Comparison of ENCODE assay signal across 31 mouse cellular contexts in genomic region chr14:78148851-78149250, GRCm38 (mm10).
"Had no signal": no experiment of that assay in that cellular context is flagged by ENCODE, and none has a peak within 500 bp of the region (broad histone marks: within the 10 kb centered on the region; RNA-seq: fewer than 3 reads in every experiment).

No protein-coding gene starts in this region.

- H3K27me3 ChIP-seq: limb, embryonic 12.5 days; limb, embryonic 13.5 days; limb, embryonic 15.5 days; liver, embryonic 12.5 days; liver, embryonic 13.5 days; liver, embryonic 15.5 days; lung, embryonic 15.5 days; megakaryocyte, embryonic 14.5 days; midbrain, embryonic 12.5 days; midbrain, embryonic 13.5 days; midbrain, embryonic 15.5 days; neural tube, embryonic 12.5 days had no signal

- H3K9ac ChIP-seq: limb, embryonic 12.5 days; limb, embryonic 13.5 days; limb, embryonic 15.5 days; liver, embryonic 12.5 days; liver, embryonic 13.5 days; liver, embryonic 14.5 days; liver, embryonic 15.5 days; liver, postnatal 0 days; lung, embryonic 14.5 days; lung, embryonic 15.5 days; midbrain, embryonic 12.5 days; midbrain, embryonic 13.5 days; midbrain, embryonic 15.5 days; neural tube, embryonic 12.5 days had no signal

- H3K4me1 ChIP-seq: limb, embryonic 10.5 days; limb, embryonic 12.5 days; limb, embryonic 13.5 days; limb, embryonic 15.5 days; liver, embryonic 12.5 days; liver, embryonic 13.5 days; liver, embryonic 15.5 days; lung, embryonic 15.5 days; megakaryocyte, embryonic 14.5 days; midbrain, embryonic 12.5 days; neural tube, embryonic 12.5 days had no signal

- H3K27ac ChIP-seq: limb, embryonic 10.5 days; limb, embryonic 12.5 days; limb, embryonic 13.5 days; limb, embryonic 15.5 days; liver, embryonic 12.5 days; liver, embryonic 13.5 days; liver, embryonic 14.5 days; liver, embryonic 15.5 days; lung, embryonic 15.5 days; macrophage; midbrain, embryonic 10.5 days; midbrain, embryonic 12.5 days; midbrain, embryonic 13.5 days; midbrain, embryonic 15.5 days; neural tube, embryonic 12.5 days had no signal

- ATAC-seq: liver, embryonic 12.5 days; liver, postnatal 0 days; lung, postnatal 0 days; midbrain, embryonic 13.5 days; midbrain, embryonic 15.5 days; midbrain, embryonic 16.5 days had no signal

- H3K4me3 ChIP-seq: limb, embryonic 10.5 days; limb, embryonic 12.5 days; limb, embryonic 13.5 days; limb, embryonic 15.5 days; liver, embryonic 12.5 days; liver, embryonic 13.5 days; liver, embryonic 15.5 days; lung, embryonic 15.5 days; megakaryocyte, embryonic 14.5 days; midbrain, embryonic 10.5 days; midbrain, embryonic 12.5 days; midbrain, embryonic 13.5 days; midbrain, embryonic 15.5 days; myocyte; neural tube, embryonic 12.5 days had no signal

- DNase-seq: left cerebral cortex, postnatal 4 days; liver; liver, embryonic 13.5 days; liver, postnatal 0 days; lung, adult 18-20 months; lung, adult 2 months; lung, embryonic 14.5 days; lung, postnatal 10 days; lung, postnatal 14 days; lung, postnatal 36 days; lung, postnatal 4 days; midbrain, embryonic 14.5 days had no signal

- H3K4me2 ChIP-seq: limb, embryonic 12.5 days; limb, embryonic 13.5 days; limb, embryonic 15.5 days; liver, embryonic 11.5 days; liver, embryonic 12.5 days; liver, embryonic 13.5 days; liver, embryonic 15.5 days; lung, embryonic 14.5 days; lung, embryonic 15.5 days; midbrain, embryonic 12.5 days; midbrain, embryonic 13.5 days; midbrain, embryonic 15.5 days; neural tube, embryonic 12.5 days had no signal

- H3K36me3 ChIP-seq: limb, embryonic 10.5 days; limb, embryonic 12.5 days; limb, embryonic 13.5 days; limb, embryonic 15.5 days; liver, embryonic 12.5 days; liver, embryonic 13.5 days; liver, embryonic 15.5 days; lung, embryonic 15.5 days; midbrain, embryonic 10.5 days; midbrain, embryonic 12.5 days; midbrain, embryonic 13.5 days; midbrain, embryonic 15.5 days; neural tube, embryonic 12.5 days had no signal

- H3K9me3 ChIP-seq: limb, embryonic 10.5 days; limb, embryonic 13.5 days; limb, embryonic 15.5 days; liver, embryonic 13.5 days; liver, embryonic 15.5 days; lung, embryonic 15.5 days; midbrain, embryonic 12.5 days; midbrain, embryonic 13.5 days; midbrain, embryonic 15.5 days had no signal
